Mouse (Mus musculus): ENCODE data around the gene Tmem39a. TPM values are rescaled to one million over a fixed set of nuclear protein-coding genes. Genes with fewer than 3 reads are reported as not detected.

Tmem39a gene
- polyA plus RNA-seq, 1 experiment from 2014 or later = 91.6 TPM

GRCm38 (mm10) chr16:38622283-38622682, 63.8 kb downstream of the Tmem39a start:
- Histone ChIP-seq H3K27ac (replicated peaks) (no peak overlapping the region), H3K27me3 (ENCODE audit: low read depth, poor library complexity, severe bottlenecking) (no peaks in the 10 kb centered on the region), H3K4me3 (no peak overlapping the region), H3K4me1 (no peaks in the 10 kb centered on the region), H3K36me3 (no peaks in the 10 kb centered on the region), H3K9me3 (replicated peaks) (no peaks in the 10 kb centered on the region)
- 65% methylated on average over 2 of the region's 2 CpGs for WGBS
- DNase-seq (ENCODE audit: low spot score) = no peak

- H3K9me3 ChIP-seq (replicated peaks) = no peaks in the 10 kb centered on the region
- H3K27ac ChIP-seq (replicated peaks) = no peak overlapping the region
- H3K4me1 ChIP-seq = no peaks in the 10 kb centered on the region
- WGBS = 80% methylated on average over 11 of the region's 11 CpGs
- H3K4me3 ChIP-seq = no peak overlapping the region
- DNase-seq (ENCODE audit: low spot score) = no peak
- no peaks in the 10 kb centered on the region for H3K36me3 ChIP-seq
- H3K27me3 ChIP-seq (ENCODE audit: low read depth, poor library complexity, severe bottlenecking) = no peaks in the 10 kb centered on the region
Measured at GRCm38 (mm10) chr16:38624303-38624702, 65.8 kb downstream of the Tmem39a start.

GRCm38 (mm10) chr16:38625411-38625810, 66.9 kb downstream of the Tmem39a start:
- H3K36me3 ChIP-seq = no peaks in the 10 kb centered on the region
- H3K9me3 ChIP-seq (replicated peaks) = no peaks in the 10 kb centered on the region
- no peaks in the 10 kb centered on the region for H3K27me3 ChIP-seq (ENCODE audit: low read depth, poor library complexity, severe bottlenecking)
- DNase-seq (ENCODE audit: low spot score) = no peak
- no peak overlapping the region for H3K27ac ChIP-seq (replicated peaks)
- H3K4me1 ChIP-seq = no peaks in the 10 kb centered on the region
- 88% methylated on average over 7 of the region's 7 CpGs for WGBS
- H3K4me3 ChIP-seq = no peak overlapping the region

GRCm38 (mm10) chr16:38625811-38626369, 67.4 kb downstream of the Tmem39a start:
- H3K27me3 ChIP-seq (ENCODE audit: low read depth, poor library complexity, severe bottlenecking) = no peaks in the 10 kb centered on the region
- 89% methylated on average over 10 of the region's 10 CpGs for WGBS
- H3K4me1 ChIP-seq = no peaks in the 10 kb centered on the region
- DNase-seq (ENCODE audit: low spot score) = no peak
- H3K9me3 ChIP-seq (replicated peaks) = no peaks in the 10 kb centered on the region
- H3K4me3 ChIP-seq = no peak overlapping the region
- no peaks in the 10 kb centered on the region for H3K36me3 ChIP-seq
- H3K27ac ChIP-seq (replicated peaks) = no peak overlapping the region

GRCm38 (mm10) chr16:38632147-38632546, 73.6 kb downstream of the Tmem39a start:
- Histone ChIP-seq H3K4me3 (no peak overlapping the region), H3K36me3 (no peaks in the 10 kb centered on the region), H3K4me1 (no peaks in the 10 kb centered on the region), H3K9me3 (replicated peaks) (no peaks in the 10 kb centered on the region), H3K27me3 (ENCODE audit: low read depth, poor library complexity, severe bottlenecking) (no peaks in the 10 kb centered on the region), H3K27ac (replicated peaks) (no peak overlapping the region)
- peak; percentile 48 for DNase-seq (ENCODE audit: low spot score)
- 60% methylated on average over 6 of the region's 6 CpGs for WGBS

GRCm38 (mm10) chr16:38635833-38636390, 77.4 kb downstream of the Tmem39a start:
- Histone ChIP-seq H3K27me3 (ENCODE audit: low read depth, poor library complexity, severe bottlenecking) (no peaks in the 10 kb centered on the region), H3K36me3 (no peaks in the 10 kb centered on the region), H3K4me1 (no peaks in the 10 kb centered on the region), H3K9me3 (replicated peaks) (no peaks in the 10 kb centered on the region), H3K27ac (replicated peaks) (no peak overlapping the region), H3K4me3 (no peak overlapping the region)
- 77% methylated on average over 8 of the region's 8 CpGs for WGBS
- DNase-seq (ENCODE audit: low spot score) = no peak

GRCm38 (mm10) chr16:38636682-38637081, 78.2 kb downstream of the Tmem39a start:
- Histone ChIP-seq H3K27ac (replicated peaks) (no peak overlapping the region), H3K36me3 (no peaks in the 10 kb centered on the region), H3K9me3 (replicated peaks) (no peaks in the 10 kb centered on the region), H3K4me1 (no peaks in the 10 kb centered on the region), H3K27me3 (ENCODE audit: low read depth, poor library complexity, severe bottlenecking) (no peaks in the 10 kb centered on the region), H3K4me3 (no peak overlapping the region)
- WGBS = 75% methylated on average over 9 of the region's 9 CpGs
- peak; percentile 39 for DNase-seq (ENCODE audit: low spot score)

GRCm38 (mm10) chr16:38637085-38637484, 78.6 kb downstream of the Tmem39a start:
- WGBS = 79% methylated on average over 10 of the region's 10 CpGs
- H3K27ac ChIP-seq (replicated peaks) = no peak overlapping the region
- H3K4me3 ChIP-seq = no peak overlapping the region
- H3K4me1 ChIP-seq = no peaks in the 10 kb centered on the region
- no peak for DNase-seq (ENCODE audit: low spot score)
- H3K27me3 ChIP-seq (ENCODE audit: low read depth, poor library complexity, severe bottlenecking) = no peaks in the 10 kb centered on the region
- no peaks in the 10 kb centered on the region for H3K36me3 ChIP-seq
- no peaks in the 10 kb centered on the region for H3K9me3 ChIP-seq (replicated peaks)

Other genes with a start within 250 kb of the Tmem39a start
- gene Maats1, start 216.6 kb upstream of the Tmem39a start, polyA plus RNA-seq (2016; fragmentation: Nextera tagmentation; extraction: Ambion mirVana) = 0.78 and 0.98 TPM in 2 replicates
- gene Cox17, start 211.7 kb upstream of the Tmem39a start, polyA plus RNA-seq (2016; fragmentation: Nextera tagmentation; extraction: Ambion mirVana) = 129 and 140 TPM in 2 replicates
- gene Gm21987, start 211.7 kb upstream of the Tmem39a start, polyA plus RNA-seq (2016; fragmentation: Nextera tagmentation; extraction: Ambion mirVana) = not detected in 2 replicates
- gene Popdc2, start 196.5 kb upstream of the Tmem39a start, polyA plus RNA-seq (2016; fragmentation: Nextera tagmentation; extraction: Ambion mirVana) = 0.75 and 1.3 TPM in 2 replicates
- 0.07 and 0.11 TPM in 2 replicates for gene Pla1a, start 125.6 kb upstream of the Tmem39a start, polyA plus RNA-seq (2016; fragmentation: Nextera tagmentation; extraction: Ambion mirVana)
- 144 and 150 TPM in 2 replicates for gene Adprh, start 106.0 kb upstream of the Tmem39a start, polyA plus RNA-seq (2016; fragmentation: Nextera tagmentation; extraction: Ambion mirVana)
- 0.23 and 0.67 TPM in 2 replicates for gene Cd80, start 103.1 kb upstream of the Tmem39a start, polyA plus RNA-seq (2016; fragmentation: Nextera tagmentation; extraction: Ambion mirVana)
- 35.4 and 38.4 TPM in 2 replicates for gene Timmdc1, start 36.0 kb upstream of the Tmem39a start, polyA plus RNA-seq (2016; fragmentation: Nextera tagmentation; extraction: Ambion mirVana)
- 68.2 and 73.0 TPM in 2 replicates for gene Poglut1, start 8.4 kb upstream of the Tmem39a start, polyA plus RNA-seq (2016; fragmentation: Nextera tagmentation; extraction: Ambion mirVana)
- gene Arhgap31, start 154.6 kb downstream of the Tmem39a start, polyA plus RNA-seq (2016; fragmentation: Nextera tagmentation; extraction: Ambion mirVana) = 7.3 and 8.7 TPM in 2 replicates
- gene B4galt4, start 183.6 kb downstream of the Tmem39a start, polyA plus RNA-seq (2016; fragmentation: Nextera tagmentation; extraction: Ambion mirVana) = 20.8 and 25.7 TPM in 2 replicates
- 0.86 and 1.1 TPM in 2 replicates for gene Upk1b, start 241.6 kb downstream of the Tmem39a start, polyA plus RNA-seq (2016; fragmentation: Nextera tagmentation; extraction: Ambion mirVana)